Mouse (Mus musculus): ENCODE results near the gene Cacnb1.

The Cacnb1 gene

DNA sequence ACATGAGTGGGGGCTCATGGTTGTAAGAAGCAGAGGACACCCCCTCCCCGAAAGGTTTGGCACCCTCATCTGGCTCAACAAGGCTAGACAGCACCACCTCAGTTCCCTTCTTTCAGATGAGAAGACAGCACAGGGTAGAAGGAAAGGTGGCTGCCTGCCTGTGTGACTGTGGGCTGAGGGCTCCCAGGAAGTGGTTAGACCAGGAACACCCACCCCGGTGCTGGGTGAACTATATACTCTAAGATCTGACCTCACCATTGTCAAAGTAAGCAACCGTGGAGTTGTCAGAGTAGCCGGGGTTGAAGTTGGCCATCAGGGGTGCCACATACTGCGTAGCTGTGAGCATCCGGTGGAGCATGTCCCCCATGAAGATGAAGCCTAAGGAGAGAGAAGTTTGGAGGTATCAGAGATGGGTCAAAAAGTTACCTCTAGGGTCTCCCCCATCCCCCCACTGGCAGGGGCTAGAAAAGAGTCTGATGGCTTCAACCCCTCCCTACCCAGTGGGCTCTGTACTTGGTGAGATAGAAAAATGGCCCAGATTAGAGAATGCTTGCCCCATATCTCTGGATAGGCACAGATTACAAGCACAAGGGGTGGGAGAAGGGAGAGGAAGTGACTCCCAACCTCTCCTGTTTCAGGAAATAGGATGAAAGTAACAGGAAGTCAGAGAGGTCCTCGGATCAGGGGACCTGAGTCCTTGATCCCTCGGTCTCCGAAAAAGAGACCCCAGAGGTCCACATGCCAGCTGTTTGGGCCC, 67.5 kb downstream of the Cacnb1 start:
- DNase-seq (ENCODE audit: low read depth, low spot score) = no peak

DNA sequence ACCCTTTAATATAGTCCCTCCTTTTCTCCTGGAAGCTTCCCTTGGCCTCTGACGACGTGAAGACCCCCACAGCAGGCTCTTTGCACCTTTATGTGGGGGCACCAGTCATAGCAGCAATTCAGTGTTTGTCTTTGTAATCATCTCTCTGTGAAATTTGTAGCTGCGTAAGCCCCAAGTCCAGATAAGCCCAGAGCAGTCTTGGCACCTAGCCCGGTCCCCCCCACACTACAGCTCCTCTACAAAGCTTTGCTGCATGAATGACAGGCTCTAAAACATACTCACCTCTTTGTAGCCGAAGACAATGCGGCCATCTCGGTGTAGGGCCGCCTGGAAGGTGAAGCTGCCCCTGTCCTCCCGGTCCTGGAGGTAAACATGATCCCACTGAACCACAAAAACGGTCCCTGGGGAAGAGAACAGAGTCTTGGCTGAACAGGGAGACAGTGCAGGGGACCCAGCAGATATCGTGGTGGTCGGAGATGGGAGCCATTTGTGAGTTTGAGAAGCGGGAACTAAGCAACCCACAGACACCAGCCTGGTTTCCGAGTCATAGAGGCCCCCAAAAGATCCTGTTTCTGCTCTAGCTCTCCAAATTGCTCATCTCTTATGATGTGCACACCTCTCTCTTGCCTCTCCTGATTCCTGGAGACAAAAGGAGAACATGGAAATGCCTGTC, 68.2 kb downstream of the Cacnb1 start:
- DNase-seq (ENCODE audit: low read depth, low spot score) = no peak

DNA sequence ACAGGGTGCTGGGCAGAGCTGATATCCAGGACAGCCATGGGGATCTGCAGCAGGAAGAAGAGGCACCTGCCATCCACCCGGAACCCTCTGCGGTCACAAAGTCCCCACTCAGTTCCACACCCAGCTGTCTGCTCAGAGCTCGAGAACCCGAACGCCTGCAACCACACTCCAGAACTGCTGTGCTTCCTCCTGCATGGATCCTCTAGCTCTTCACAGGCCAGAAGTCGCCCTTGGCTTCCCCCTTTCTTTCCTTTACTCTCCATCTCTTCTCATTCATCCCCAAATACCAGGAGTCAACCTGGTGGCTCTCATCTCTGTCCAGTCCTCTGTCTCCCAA, 68.9 kb downstream of the Cacnb1 start:
- DNase-seq (ENCODE audit: low read depth, low spot score) = no peak

DNA sequence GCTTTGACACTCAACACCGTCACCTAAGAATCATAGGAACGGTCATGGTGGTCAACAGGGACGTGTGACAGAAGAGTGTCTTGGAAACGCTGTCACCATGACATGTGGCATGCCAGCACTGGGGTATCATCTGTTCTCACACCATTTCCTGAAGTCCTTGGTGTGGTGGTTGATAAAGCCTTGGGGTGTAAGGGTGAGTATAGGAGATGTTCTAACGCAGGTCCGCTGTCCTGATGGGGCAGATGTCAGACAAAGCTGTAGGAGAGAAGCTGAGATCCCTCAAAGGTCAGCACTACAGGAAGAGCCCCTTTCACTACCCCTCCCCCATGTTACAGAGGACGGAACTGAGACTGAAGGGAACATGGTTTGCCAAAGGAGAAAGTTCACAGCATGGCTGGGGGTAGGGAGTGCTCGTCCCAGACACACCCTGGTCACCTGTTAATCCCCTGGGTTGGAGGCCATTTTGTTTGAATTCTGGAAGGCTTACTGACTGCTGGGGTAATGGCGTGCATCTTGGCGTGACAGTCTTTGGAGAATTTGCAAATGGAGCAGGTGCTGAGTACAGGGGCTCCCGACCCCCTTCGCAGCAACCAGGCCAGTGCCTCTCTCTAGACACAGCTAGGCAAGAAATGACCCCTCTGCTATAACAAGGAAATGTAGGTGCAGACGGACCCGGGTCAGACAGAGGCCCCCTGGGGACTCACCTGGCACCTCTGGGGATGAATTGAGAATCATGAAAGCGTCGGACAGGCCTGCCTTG, 69.5 kb downstream of the Cacnb1 start:
- no peak for DNase-seq (ENCODE audit: low read depth, low spot score)

DNA sequence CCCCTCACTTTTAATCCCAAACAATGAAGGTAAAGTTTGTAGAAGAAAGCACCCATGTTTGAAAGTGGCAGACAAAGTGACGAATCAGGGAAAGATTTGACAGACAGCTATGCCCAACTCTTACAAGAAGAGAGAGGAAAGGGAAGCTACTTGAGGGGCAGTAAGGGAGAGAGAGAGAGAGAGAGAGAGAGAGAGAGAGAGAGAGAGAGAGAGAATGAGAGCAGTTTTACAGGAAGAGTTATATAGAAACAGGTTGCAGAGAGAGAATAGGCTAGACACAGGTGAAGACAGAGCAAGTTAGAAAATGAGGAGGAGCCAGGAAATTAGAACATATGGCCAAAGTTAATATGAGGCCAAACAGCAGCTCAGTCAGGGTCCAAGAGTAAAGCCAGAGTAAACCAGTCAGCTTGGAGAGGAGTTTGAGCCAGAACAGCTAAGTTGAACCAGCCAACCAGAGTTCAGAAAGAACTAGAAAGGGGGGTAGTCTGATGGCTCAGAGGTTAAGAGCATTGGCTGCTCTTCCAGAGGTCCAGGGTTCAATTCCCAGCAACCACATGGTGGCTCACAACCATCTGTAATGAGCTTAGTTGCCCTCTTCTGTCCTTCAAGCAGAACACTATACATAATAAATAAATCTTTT, 70.3 kb downstream of the Cacnb1 start:
- DNase-seq (ENCODE audit: low read depth, low spot score) = no peak

Measured in telencephalon, adult 2 months (tissue).